Mouse (Mus musculus): ENCODE results near the gene Sema3b.
"Not testable (repeated sequence)": the region's sequence is repeated elsewhere in the genome, so short reads cannot be mapped to it uniquely, and the experiment has no call there.

Sema3b gene

GRCm38 (mm10) chr9:107590058-107590772 is 18.8 kb downstream of the Sema3b start:
- DNase-seq (ENCODE audit: low read depth, low spot score) = no peak

DNA sequence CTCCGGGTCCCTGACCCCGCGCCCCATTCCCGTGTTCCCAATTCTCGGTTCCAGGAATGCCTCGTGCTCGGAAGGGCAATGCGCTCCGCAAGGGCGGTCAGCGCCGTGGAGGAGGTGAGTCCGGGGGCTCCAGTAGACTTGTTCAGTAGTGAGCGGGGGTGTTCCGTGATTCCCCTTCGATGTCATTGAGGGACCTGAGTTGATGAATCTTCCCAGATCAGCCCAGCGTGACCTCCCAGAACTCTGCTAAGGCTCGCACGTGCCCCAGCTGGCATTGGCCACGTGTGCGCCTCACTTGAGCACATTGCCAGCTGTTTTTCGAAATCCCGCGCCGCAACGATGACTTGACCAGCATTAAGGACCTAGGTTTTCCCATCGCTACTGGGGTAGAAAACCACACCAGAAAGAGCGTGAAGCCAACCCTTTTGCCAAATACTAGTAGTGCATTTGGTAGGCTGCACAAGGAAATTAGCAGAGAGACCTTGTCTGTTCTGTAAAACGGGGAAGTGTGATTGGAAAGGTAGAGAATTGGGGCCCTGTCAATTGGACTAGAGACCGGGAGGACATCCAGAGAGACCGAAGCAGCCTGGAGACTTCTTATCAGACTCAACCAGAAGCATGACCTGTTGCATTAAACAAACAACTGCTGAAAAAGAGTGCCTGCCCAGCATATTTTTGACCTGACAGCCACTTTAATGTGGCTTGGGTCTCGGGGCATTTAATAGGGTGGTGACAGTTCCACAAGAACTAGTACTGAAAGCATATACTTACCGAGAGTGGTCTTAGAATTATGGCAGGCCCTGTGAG is 21.0 kb downstream of the Sema3b start:
- no peak for DNase-seq (ENCODE audit: low read depth, low spot score)

DNA sequence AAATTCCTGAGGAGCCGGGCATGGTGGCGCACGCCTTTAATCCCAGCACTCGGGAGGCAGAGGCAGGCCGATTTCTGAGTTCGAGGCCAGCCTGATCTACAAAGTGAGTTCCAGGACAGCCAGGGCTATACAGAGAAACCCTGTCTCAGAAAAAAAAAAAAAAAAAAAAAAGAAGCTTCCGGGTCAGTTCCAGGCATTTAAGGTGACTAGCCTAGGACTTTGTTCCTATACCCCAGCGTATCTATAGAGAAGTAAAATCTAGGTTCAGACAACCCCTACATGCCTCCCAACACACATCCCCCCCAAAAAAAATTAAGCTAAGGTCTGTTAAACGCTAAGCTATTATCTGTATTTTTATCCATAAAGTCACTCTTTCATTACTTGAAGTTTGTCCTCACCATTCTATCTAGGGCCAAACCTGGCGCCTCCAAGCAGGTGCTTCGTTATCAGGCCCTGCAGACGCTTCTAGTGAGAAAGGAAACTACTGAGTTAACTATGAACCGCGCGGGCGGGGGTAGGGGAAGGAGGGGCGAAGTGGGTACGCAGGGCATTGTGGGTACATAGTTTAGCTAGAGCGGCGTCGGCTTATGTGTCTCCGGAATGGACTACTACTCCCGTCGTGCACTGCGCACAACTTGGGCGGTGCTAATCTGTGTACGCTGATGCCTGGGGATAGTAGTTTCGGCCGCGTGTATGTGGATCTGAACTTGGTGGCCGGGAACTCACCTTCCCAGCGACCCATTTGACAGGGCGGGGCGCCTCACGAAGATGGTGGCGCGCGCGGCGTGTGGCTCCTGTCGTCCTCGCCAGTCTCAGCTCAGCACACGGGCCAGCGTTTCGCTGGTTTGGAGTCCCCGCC is 21.8 kb downstream of the Sema3b start, which contains the start of gene Ifrd2:
Gene Ifrd2, plus strand, starts transcription at position 669 of the 859 bp plus-strand sequence.
- DNase-seq (ENCODE audit: low read depth, low spot score) = peak; percentile 93

DNA sequence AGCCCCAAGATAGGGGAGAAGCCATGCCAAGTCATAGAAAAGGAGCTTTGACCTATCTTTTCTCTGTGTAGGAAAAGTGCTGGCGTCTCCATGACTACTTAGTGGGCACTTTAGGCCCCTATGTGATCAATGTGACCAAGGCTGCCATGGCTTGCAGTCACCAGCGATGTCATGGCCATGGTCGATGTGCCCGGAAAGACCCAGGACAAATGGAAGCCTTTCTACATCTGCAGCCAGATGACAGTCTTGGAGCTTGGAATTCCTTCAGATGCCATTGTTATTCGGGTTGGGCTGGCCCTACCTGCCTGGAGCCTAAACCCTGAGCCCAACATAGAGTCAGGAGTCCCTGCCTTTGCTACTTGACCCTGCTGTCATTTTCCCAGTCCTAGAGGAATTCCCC is 22.5 kb downstream of the Sema3b start:
- no peak for DNase-seq (ENCODE audit: low read depth, low spot score)

DNA sequence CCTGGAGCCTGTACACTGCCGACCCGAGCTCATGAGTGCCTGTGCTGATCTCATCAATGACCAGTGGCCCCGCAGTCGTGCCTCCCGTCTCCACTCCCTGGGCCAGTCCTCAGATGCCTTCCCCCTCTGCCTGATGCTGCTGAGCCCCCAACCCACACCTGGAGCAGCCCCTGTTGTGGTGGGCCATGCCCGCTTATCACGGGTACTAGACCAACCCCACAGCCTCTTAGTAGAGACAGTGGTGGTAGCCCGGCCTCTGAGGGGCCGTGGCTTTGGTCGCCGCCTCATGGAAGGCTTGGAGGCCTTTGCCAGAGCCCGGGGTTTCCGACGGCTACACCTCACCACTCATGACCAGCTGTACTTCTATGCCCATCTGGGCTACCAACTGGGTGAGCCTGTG is 25.9 kb downstream of the Sema3b start:
- no peak for DNase-seq (ENCODE audit: low read depth, low spot score)

- no peak for DNase-seq (ENCODE audit: low read depth, low spot score)
Measured at GRCm38 (mm10) chr9:107582509-107583062, 26.4 kb downstream of the Sema3b start.

DNA sequence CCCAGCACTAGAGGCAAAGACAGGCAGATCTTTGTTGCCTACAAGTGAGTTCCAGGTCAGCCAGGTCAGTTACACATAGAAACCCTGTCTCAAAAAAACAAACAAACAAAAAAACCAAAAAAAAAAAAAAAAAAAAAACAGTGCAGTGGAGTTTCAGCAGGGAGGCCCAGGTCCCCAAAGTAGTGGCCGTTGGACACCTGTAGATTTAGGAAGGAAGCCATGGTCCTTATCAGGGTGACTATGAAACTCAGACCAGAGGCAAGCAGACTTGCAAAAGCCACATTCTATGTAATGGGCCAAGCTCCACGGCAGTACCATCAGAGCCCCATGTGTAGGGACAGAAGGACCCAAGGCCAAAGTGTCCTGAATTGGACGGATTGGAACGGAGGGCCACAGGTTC is 27.4 kb downstream of the Sema3b start:
- DNase-seq (ENCODE audit: low read depth, low spot score) = no peak

GRCm38 (mm10) chr9:107580501-107581317 is 28.3 kb downstream of the Sema3b start, which contains the start of gene Hyal3:
Hyal3 (plus strand) TSS chr9:107580818.
- DNase-seq (ENCODE audit: low read depth, low spot score) = peak; percentile 61

- DNase-seq (ENCODE audit: low read depth, low spot score) = no peak
Measured at GRCm38 (mm10) chr9:107579023-107579900, 29.8 kb downstream of the Sema3b start.

- no peak for DNase-seq (ENCODE audit: low read depth, low spot score)
Measured at GRCm38 (mm10) chr9:107578587-107578986, 30.4 kb downstream of the Sema3b start, which contains the start of gene Naa80. Naa80 (plus strand) TSS chr9:107578887.

DNA sequence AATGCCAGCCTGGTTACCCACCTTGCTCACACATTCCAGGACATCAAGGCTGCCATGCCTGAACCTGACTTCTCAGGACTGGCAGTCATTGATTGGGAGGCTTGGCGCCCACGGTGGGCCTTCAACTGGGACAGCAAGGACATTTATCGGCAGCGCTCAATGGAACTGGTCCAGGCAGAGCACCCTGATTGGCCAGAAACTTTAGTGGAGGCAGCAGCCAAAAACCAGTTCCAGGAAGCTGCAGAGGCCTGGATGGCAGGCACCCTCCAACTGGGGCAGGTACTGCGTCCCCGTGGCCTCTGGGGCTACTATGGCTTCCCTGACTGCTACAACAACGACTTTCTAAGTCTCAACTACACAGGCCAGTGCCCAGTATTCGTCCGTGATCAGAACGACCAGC is 31.2 kb downstream of the Sema3b start:
- no peak for DNase-seq (ENCODE audit: low read depth, low spot score)

DNA sequence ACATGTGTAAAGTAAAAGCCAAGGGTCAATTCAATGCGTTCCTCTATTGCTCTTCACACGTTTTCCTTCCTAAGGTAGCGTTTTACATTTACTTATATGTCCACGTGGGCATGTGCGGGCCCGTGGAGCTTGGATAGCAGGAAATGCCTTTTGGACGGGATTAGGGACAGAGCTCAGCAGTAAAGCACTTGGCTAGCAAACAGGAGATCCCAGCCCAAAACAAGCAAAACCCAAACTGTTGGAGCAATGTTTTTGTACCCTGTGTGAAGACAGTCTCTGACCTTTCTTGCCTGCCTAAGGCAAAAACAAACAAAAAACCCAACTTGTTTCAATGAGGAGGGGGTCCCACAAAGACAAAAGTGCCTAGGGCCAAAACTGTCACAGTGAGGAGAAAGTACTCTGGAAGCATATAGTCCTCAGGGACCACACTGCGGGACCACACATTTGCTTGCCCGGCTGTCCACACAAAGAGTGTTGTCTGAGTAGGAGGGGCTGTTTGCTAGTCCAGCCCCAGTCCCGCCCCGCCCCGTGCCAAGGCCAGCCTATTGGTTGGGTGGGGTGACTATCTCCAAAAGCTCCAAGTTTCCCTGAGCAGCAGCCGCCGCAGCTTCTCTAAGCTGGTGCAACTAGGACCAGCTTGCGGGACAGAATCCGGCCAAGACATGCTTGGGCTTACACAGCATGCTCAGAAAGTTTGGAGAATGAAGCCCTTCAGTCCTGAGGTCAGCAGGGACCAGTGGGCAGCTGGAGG is 32.5 kb downstream of the Sema3b start, which contains the start of gene Hyal1:
Gene Hyal1, plus strand, starts transcription at position 571 of the 751 bp plus-strand sequence.
- peak; percentile 73 for DNase-seq (ENCODE audit: low read depth, low spot score)

GRCm38 (mm10) chr9:107575579-107576356 is 33.3 kb downstream of the Sema3b start:
- no peak for DNase-seq (ENCODE audit: low read depth, low spot score)

DNA sequence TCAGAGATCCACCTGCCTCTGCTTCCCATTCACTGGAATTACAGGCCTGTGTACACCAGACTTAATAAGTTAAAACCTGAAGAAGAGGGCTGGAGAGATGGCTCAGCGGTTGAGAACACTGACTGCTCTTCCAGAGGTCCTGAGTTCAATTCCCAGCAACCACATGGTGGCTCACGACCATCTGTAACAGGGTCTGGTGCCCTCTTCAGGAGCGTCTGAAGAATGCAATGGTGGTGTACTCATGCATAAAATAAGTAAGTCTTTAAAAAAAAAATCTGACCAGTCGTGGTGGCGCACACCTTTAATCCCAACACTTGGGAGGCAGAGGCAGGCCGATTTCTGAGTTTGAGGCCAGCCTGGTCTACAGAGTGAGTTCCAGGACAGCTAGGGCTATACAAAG is 35.3 kb downstream of the Sema3b start:
- DNase-seq (ENCODE audit: low read depth, low spot score) = not testable (repeated sequence)

DNA sequence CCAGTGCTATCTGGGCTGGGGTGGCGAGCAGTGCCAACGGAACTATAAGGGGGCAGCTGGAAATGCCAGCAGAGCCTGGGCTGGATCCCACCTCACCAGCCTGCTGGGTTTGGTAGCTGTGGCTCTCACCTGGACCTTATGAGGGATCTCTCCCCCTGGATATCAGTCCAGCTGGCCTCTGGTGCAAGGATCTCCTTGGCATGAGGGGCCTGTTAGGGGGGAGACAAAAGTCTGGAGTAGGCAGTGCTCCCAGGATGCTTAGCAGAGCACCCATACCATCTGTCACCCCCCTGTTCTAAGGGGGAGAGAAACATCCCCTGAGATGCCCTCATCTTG is 36.7 kb downstream of the Sema3b start:
- DNase-seq (ENCODE audit: low read depth, low spot score) = no peak

GRCm38 (mm10) chr9:107571534-107572326 is 37.3 kb downstream of the Sema3b start:
- DNase-seq (ENCODE audit: low read depth, low spot score) = no peak

DNA sequence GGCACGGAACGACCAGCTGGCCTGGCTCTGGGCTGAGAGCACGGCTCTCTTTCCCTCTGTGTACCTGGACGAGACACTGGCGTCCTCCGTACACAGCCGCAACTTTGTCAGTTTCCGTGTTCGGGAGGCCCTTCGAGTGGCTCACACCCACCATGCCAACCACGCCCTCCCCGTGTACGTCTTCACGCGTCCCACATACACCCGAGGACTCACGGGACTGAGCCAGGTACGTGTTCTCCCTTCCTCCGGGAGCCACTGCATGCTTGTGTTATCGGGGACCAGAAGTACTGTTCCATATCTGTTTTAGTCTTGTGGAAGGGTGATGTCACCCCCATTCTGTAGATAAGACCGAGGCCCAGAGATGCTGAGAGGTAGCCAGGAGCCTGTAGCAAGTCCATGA is 38.2 kb downstream of the Sema3b start:
- DNase-seq (ENCODE audit: low read depth, low spot score) = no peak
